Mouse (Mus musculus) c-Kit-positive CD71-positive TER-119-positive erythroid progenitor cells, embryonic 14.5 days (primary cell): ENCODE measurements around the gene Vmn1r208.
"Not testable (repeated sequence)": the region's sequence is repeated elsewhere in the genome, so short reads cannot be mapped to it uniquely, and the experiment has no call there.

Experiments
- DNase-seq: peaks from one replicate; pipeline ENCODE4 v3.0.0-alpha.2; 2013; ENCODE audit warnings: low spot score

Gene Vmn1r208

GRCm38 (mm10) chr13:22777300-22777699, at the start of gene Vmn1r208:
Vmn1r208 (minus strand) TSS chr13:22777400.
- not testable (repeated sequence) for DNase-seq

GRCm38 (mm10) chr13:22821601-22822000, 44.4 kb upstream of the Vmn1r208 start:
- not testable (repeated sequence) for DNase-seq

DNA sequence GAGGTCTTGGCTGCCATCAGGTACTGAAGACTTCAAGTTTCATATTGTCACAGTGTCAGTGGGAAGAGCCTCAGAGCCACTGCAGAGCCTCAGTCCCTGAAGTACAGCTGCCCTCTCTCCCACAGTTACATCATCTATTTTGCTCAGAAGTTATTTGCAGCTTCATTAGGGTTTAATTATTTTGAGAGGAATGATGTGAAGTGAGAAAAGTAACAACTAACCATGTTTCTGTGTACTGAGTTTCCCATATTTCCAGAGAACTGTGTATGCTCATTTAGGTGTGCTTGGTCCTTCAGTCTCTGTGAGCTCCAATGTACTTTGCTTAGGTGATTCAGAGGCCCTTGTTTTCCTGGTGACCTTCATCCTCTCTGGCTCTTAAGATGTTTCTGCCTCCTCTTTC, 32.4 kb upstream of the Vmn1r208 start, which contains the start of gene Vmn1r209:
Vmn1r209 (minus strand) TSS at position 101 of the 400 bp plus-strand sequence.
- DNase-seq = not testable (repeated sequence)

- not testable (repeated sequence) for DNase-seq
Observed at GRCm38 (mm10) chr13:22788096-22788495, 10.9 kb upstream of the Vmn1r208 start.

DNA sequence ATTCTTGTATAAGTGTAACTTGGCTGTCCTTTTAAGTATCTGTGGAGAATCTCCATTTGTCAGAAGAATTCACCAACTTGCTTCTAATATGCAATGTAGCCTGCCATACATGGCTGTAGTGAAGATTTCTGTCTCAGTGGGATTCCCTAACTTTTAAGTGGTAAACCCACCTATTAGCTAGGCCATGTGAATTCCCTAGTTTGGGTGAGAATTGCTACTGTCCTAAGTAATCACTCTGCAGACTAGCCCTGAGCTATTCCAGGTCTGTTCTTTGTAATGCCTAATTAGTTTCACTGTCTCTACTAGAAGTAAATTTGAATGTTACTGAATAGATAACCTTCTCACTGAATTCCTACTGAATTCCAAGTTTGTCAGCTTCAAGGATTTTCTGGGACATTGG, 7.0 kb upstream of the Vmn1r208 start:
- DNase-seq = not testable (repeated sequence)

DNA sequence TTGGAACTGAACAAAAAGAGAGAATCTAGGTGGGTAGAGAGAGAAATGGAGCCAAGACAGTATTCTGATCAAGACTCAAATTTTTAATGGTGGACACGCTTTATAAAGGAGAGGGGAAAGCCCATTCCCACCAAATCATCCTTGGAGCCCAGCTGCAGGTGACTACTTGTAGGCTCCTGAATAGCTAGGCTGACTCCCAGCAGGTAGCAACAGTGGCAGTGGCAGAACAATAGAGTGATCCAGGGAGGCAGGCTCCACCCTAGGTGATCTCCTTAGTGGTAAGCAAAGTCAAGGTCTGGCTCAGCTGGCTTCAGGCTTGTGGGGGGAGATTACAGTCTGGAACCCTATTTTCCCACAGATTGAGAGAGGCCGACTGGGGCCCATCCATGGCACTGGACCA, 5.6 kb downstream of the Vmn1r208 start:
- not testable (repeated sequence) for DNase-seq

DNA sequence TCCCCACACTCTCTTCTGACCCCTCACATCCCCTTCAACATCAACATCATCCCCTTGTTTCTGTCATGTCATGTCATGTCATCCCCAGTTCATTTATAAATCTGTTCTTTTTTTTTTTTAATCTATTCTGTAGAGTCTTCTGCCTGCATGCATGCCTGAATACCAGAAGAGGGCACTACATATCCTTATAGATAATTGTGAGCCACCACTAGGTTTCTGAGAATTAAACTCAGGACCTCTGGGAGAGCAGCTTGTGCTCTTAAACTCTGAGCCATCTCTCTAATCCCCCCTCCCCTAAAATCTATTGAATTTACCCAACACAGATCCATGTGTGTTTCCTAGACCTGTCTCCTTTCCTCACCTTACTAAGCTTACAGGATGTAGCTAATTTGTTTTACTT, 29.7 kb downstream of the Vmn1r208 start:
- DNase-seq = no peak

GRCm38 (mm10) chr13:22729529-22729928, 47.7 kb downstream of the Vmn1r208 start, which contains the start of gene Vmn1r207-ps:
Vmn1r207-ps (minus strand) TSS chr13:22729629.
- DNase-seq = not testable (repeated sequence)
